Mouse (Mus musculus): ENCODE results near the gene Gm3448.
"Not testable (repeated sequence)": the region's sequence is repeated elsewhere in the genome, so short reads cannot be mapped to it uniquely, and the experiment has no call there.

The Gm3448 gene

DNA sequence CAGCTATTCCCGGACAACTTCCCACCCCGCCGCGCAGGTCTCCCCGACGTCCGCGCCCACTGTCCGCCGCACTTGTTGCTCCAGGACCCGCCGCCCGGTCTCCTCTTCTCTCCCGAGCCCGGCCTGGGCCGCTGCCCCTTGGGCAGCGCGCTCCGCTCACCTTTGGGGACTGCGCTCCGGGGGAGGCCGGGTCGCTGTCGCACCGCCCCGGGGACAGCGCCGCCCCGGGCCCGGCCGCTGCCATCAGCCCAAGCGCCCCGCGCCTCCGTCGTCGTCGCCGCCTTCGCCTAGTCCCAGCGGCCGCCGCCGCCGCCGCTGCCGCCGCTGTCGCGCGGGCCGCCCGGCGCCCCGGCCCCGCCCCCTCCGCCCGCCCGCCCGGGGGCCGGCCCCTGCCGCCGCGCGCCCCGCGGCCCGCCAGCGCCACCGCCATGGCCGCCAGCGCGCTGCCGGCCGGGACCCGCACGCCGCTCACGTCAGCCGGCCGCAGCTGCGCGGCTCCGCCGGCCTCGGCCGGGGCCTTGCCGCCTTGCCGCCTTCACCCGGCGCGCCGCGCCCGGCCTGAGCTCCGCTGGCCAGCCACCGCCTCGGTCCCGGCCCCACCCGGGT, 80.3 kb downstream of the Gm3448 start, which contains the start of gene Phf10:
Phf10 (minus strand) TSS at position 323 of the 606 bp plus-strand sequence.
- not testable (repeated sequence) for DNase-seq (ENCODE audit: extremely low spot score, low read depth, low spot score)

DNA sequence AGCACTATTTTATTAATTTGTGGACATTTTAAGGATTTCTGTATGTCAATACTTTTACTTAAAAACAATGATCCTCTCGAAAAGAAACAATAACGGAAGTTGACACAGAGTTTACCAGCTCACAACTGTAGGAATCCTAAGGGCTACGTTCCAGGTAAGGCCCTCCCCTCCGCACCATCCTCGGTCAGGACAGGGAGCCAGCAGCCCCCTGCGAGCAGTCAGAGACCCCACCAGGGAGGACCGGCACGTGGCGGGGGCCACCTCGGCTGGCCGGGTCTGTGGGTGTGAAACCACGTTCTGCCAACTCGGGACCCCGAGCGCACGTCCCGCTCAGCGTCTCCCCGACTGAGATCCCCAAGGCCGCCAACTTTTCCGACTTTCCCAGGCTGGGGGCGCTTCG, 80.8 kb downstream of the Gm3448 start:
- DNase-seq (ENCODE audit: extremely low spot score, low read depth, low spot score), result no peak

DNA sequence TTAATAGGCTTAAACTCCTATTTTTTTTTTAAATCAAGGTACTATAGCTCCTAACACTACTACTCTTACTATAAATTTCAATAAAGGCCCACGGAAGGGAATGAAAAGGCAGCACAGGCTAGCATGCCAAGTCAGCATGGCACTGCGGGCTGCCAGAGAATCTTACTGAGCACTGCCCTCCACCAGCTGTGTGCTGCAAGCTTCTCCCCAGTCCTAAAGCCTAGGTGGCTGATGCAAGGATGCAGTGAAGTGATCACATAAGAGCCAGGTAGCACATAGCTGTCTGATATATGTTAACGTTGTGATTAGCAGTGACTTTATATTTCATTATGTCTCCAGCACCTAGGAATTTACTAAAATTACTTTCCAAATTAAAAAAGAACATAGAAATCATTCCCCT, 81.4 kb downstream of the Gm3448 start:
- DNase-seq (ENCODE audit: extremely low spot score, low read depth, low spot score), result no peak

DNA sequence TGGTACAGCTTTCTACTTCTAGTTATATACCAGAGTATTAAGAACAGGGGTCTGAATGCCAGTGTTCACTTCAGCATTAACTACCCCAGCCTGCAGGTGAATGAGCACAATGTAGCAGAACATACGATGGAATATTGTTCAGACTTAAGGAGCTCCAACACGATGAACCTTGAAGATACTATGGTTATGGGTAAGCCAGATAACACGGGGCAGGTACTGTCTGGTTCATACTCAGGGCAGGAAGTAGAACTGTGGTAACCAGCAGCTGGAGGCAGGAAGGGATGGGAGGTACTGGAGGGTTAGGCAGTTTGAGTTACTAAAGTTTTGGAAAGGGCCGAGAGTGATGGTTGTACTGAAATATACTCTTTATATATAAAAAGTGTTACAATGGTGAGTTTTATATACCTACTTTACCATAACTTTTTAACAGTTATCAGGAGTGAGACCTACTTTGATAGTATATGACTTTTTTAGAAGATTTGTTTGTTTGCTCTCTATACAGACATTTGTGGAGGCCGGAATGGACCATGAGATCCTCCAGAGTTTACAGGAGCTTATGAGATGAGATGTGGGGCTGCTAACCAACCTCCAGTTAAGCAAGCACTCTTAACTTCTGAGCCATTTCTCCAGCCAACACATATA, 82.5 kb downstream of the Gm3448 start:
- no peak for DNase-seq (ENCODE audit: extremely low spot score, low read depth, low spot score)

DNA sequence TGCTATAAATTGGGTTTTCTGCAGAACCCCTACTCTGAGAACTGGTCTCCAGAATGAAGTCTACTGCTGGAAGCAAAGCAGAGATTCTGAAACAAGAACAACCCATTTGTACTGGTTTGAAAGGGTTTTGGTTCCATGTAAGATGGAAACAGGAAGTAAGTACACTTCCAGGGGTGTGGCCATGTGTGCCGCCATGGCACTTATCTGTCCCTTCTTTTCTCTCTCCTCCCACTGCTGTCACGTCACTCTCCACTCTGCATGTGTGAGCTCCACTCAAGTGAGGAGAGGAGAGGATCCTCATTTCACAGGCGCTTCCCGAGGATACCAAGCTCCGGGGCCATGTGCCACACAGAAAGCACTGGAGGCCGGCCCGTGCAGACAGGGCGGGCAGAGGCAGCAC, 87.9 kb downstream of the Gm3448 start:
- no peak for DNase-seq (ENCODE audit: extremely low spot score, low read depth, low spot score)

DNA sequence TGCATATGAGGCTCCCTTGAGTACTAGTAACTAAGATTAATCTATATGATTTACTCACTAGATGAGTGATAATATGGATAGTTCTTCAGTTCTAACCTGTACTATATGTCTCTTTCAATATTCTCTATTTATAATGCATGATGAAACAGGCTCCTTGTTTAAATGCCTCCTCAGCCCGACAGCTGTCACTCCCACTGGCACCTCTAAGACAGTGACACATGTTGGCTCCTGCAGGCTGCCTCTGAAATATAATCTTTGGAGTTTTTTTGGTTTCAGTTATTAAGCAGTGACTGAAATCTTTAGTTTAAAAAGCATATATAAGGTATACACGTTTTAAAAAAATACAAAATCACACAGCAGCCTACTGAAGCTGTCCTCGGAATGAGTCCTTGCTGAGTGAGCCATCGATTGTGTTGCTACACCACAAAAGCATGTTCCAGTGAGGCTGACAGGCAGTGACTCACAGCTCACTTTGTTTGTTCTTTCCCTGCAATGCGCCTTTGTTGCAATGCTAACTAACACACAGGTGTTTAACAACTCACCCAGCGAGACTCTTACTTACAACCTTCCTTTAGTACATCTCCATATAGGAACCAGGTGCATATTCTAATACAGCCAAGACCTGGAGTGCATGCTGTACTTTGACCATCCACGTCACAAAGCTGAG, 92.0 kb downstream of the Gm3448 start:
- DNase-seq (ENCODE audit: extremely low spot score, low read depth, low spot score), result no peak

Data from hindlimb bud, embryonic 11.5 days (tissue).